Mouse (Mus musculus): Measurements from ENCODE around the gene Krtap3-1. TPM values are rescaled to one million over a fixed set of nuclear protein-coding genes. Genes with fewer than 3 reads are reported as not detected.
"Not testable (repeated sequence)": the region's sequence is repeated elsewhere in the genome, so short reads cannot be mapped to it uniquely, and the experiment has no call there.

Gene Krtap3-1
- not detected in 2 replicates for polyA plus RNA-seq (2015; fragmentation: Nextera tagmentation; extraction: Ambion mirVana)

DNA sequence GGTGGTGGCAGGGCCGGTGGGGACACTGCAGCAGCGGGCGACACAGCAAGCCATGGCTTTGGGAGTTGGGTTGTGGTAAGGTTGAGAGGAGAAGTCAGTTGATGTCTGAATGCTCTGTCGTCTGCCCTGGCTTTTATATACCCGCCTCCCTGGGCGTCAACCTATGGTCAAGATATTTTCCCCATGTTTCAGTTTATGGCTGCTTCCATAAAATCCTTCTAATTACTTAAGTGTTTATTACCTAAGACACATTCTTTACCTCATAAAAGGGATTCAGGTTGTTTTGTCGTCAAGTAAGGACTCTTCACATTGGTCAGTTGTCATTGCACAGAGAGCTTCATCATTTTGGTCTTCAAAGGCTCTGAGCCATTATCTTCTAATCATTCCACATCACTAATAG lies at the start of gene Krtap3-1:
Gene Krtap3-1, minus strand, starts transcription at position 101 of the 400 bp plus-strand sequence.
- Histone ChIP-seq H3K27me3 (no peaks in the 10 kb centered on the region), H3K9ac (replicated peaks) (no peak within 1 kb of the TSS), H3K4me3 (no peak within 1 kb of the TSS), H3K4me1 (no peaks in the 10 kb centered on the region), H3K4me2 (replicated peaks) (no peak within 1 kb of the TSS), H3K9me3 (no peaks in the 10 kb centered on the region), H3K36me3 (no peaks in the 10 kb centered on the region), H3K27ac (replicated peaks) (no peak within 1 kb of the TSS)
- 95% methylated on average over 7 of the region's 7 CpGs for WGBS
- ATAC-seq (replicated peaks) = no peak

DNA sequence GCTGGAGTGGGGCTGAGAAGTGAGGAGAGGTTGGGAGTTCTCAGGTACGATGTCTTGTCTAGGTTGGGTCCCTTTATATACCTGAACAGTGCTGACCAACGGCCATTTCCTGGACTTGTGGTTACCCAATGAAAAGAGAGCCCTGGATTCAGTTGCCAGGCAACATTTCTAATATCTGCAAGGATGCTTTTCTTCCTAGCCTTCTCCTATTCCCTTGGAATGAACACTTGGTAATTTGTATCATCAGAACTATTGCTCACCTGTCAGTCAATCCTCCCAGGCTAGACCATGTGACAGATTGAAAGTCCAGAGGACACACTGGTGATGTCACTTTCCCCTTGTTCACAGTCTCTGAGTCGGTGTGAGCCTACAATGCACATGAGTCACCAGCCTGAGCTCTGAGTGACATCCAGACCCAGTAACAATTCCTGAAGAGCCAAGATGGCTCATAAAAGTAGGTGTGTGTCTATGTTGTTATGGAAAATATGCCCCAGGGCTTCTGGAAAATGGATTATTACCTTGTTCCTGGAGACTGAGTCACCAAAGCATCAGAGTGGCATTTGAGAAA lies 48.5 kb upstream of the Krtap3-1 start, which contains the start of gene Krtap2-4:
Gene Krtap2-4, minus strand, starts transcription at position 51 of the 568 bp plus-strand sequence.
- H3K4me2 ChIP-seq (replicated peaks) = no peak within 1 kb of the TSS
- no peak within 1 kb of the TSS for H3K9ac ChIP-seq (replicated peaks)
- ATAC-seq (replicated peaks) = no peak
- H3K36me3 ChIP-seq = no peaks in the 10 kb centered on the region
- H3K27me3 ChIP-seq = no peaks in the 10 kb centered on the region
- H3K4me3 ChIP-seq = no peak within 1 kb of the TSS
- H3K9me3 ChIP-seq = no peaks in the 10 kb centered on the region
- WGBS = 75% methylated on average over 3 of the region's 3 CpGs
- no peak within 1 kb of the TSS for H3K27ac ChIP-seq (replicated peaks)
- H3K4me1 ChIP-seq = no peaks in the 10 kb centered on the region

DNA sequence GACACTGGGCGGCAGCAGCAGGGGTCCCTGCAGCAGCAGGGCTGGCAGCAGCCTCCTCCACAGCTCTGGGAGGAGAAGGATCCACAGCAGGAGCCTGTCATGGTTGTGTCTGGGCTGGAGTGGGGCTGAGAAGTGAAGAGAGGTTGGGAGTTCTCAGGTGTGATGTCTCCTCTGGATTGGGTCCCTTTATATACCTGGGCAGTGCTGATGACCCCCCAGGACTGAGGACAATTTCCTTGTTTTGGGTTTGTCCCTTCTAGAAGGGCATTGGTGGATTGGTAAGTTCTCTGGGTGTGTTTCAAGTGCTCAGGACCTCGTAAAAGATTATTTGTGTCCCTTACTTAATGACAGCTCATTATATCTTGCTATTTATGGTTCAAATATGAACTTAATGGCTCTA lies 43.7 kb upstream of the Krtap3-1 start, which contains the start of gene Gm11937:
Gene Gm11937, minus strand, starts transcription at position 101 of the 400 bp plus-strand sequence.
- WGBS = 86% methylated on average over 2 of the region's 2 CpGs

DNA sequence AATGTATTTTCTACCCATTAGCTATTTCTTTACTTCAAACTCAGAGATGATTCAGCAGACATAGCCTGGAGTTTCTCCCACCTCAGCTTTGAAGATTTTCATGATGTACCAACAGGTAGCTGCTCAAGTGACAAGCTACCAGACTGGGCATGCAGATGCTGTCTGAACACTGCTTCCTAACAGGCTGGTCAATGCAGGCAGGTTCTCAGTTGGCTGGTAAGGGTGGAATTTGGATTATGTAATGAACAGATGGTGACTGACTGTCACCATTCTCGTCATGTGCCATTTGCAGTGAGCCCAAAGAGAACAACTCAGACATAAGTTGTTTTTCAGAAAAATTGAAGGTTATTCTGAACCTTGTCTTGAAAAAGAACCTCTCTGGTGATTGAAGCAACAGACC lies 42.7 kb upstream of the Krtap3-1 start:
- no peaks in the 10 kb centered on the region for H3K9me3 ChIP-seq
- H3K4me1 ChIP-seq = no peaks in the 10 kb centered on the region
- no peak for ATAC-seq (replicated peaks)
- H3K4me2 ChIP-seq (replicated peaks) = no peak overlapping the region
- no peaks in the 10 kb centered on the region for H3K27me3 ChIP-seq
- no peaks in the 10 kb centered on the region for H3K36me3 ChIP-seq
- H3K27ac ChIP-seq (replicated peaks) = no peak overlapping the region
- WGBS = 73% methylated on average over 1 of the region's 1 CpGs
- no peak overlapping the region for H3K4me3 ChIP-seq
- no peak overlapping the region for H3K9ac ChIP-seq (replicated peaks)

More for the DNA sequence above, 43.7 kb upstream of the Krtap3-1 start, which contains the start of gene Gm11937:
- H3K4me2 ChIP-seq (replicated peaks); H3K4me1 ChIP-seq; H3K27me3 ChIP-seq; H3K4me3 ChIP-seq; H3K9me3 ChIP-seq; H3K36me3 ChIP-seq; H3K27ac ChIP-seq (replicated peaks); ATAC-seq (replicated peaks); H3K9ac ChIP-seq (replicated peaks): not testable (repeated sequence)

DNA sequence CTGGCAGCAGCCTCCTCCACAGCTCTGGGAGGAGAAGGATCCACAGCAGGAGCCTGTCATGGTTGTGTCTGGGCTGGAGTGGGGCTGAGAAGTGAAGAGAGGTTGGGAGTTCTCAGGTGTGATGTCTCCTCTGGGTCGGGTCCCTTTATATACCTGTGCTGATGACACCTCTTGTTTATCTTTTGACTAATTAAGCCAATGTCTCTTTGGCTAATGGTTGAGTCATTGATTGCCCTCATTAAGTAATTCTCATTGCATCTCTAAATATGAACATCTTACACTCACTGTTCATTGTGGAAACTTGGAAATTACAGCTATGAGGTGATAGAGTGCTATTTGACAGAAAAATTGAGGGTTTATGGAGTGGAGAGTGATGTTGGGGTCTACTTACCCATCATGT lies 36.8 kb upstream of the Krtap3-1 start, which contains the start of gene Gm11938:
Gene Gm11938, minus strand, starts transcription at position 101 of the 400 bp plus-strand sequence.
- not testable (repeated sequence) for ATAC-seq (replicated peaks); H3K4me2 ChIP-seq (replicated peaks); H3K4me3 ChIP-seq; H3K36me3 ChIP-seq; H3K9ac ChIP-seq (replicated peaks); H3K9me3 ChIP-seq; H3K27ac ChIP-seq (replicated peaks); H3K27me3 ChIP-seq; H3K4me1 ChIP-seq
- 86% methylated on average over 1 of the region's 1 CpGs for WGBS

DNA sequence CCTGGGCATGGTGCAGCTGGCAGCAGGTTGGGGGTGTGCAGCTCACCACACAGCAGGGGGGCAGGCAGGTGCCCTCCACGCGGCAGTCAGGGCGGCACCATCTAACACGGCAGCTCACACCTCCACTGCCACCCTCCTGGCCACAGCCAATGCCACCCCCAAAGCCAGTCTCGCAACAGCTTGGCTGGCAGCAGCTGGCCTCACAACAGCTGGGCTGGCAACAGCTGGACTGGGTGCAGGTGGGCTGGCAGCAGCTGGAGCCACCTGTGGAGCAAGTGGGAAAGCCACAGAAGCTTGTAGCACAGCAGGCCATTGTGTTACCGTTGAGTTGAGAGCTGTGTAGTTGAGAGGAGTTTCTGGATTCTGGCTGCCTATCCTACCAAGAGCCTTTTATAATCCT lies 31.3 kb upstream of the Krtap3-1 start, which contains the start of gene Krtap9-3:
Gene Krtap9-3, minus strand, starts transcription at position 364 of the 400 bp plus-strand sequence.
- H3K9ac ChIP-seq (replicated peaks); H3K36me3 ChIP-seq; H3K27ac ChIP-seq (replicated peaks); H3K4me1 ChIP-seq; H3K27me3 ChIP-seq; H3K9me3 ChIP-seq; ATAC-seq (replicated peaks); H3K4me2 ChIP-seq (replicated peaks); H3K4me3 ChIP-seq: not testable (repeated sequence)
- 79% methylated on average over 6 of the region's 6 CpGs for WGBS

DNA sequence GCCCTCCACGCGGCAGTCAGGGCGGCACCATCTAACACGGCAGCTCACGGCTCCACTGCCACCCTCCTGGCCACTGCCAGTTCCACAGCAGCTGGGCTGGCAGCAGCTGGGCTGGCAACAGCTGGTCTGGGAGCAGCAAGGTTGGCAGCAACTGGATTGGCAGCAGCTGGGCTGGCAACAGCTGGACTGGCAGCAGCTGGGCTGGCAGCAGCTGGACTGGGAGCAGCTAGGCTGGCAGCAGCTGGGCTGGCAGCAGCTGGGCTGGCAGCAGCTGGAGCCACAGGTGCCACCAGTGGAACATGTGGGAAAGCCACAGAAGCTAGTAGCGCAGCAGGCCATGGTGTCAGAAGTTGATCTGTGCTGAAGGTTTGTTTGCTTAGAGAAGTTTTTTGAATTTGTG lies 24.6 kb upstream of the Krtap3-1 start, which contains the start of gene Krtap1-3:
Gene Krtap1-3, minus strand, starts transcription at position 359 of the 400 bp plus-strand sequence.
- no peak for ATAC-seq (replicated peaks)
- Histone ChIP-seq H3K27ac (replicated peaks) (no peak within 1 kb of the TSS), H3K27me3 (no peaks in the 10 kb centered on the region), H3K4me3 (no peak within 1 kb of the TSS), H3K4me1 (no peaks in the 10 kb centered on the region), H3K36me3 (no peaks in the 10 kb centered on the region), H3K4me2 (replicated peaks) (no peak within 1 kb of the TSS), H3K9ac (replicated peaks) (no peak within 1 kb of the TSS), H3K9me3 (no peaks in the 10 kb centered on the region)
- WGBS = 84% methylated on average over 6 of the region's 6 CpGs

DNA sequence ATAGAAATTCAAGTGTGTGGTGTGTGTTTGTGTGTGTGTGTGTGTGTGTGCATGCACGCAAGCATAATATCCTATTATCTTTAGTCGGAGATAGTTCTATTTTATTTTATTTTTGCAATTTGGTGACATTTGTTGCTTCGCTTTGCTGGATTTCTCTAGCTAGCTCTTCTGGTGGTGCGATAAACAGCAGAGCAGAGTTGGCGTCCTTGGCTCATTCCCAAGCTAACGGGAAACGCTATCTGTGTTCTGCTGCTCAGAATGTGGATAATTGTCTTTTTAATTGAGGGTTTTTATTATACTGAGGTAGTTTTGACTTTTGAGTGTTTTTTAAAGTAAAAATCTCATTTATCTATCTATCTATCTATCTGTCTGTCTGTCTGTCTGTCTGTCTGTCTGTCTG lies 18.7 kb upstream of the Krtap3-1 start:
- no peak for ATAC-seq (replicated peaks)
- H3K9me3 ChIP-seq = no peaks in the 10 kb centered on the region
- H3K4me2 ChIP-seq (replicated peaks) = no peak overlapping the region
- H3K4me3 ChIP-seq = no peak overlapping the region
- H3K27me3 ChIP-seq = no peaks in the 10 kb centered on the region
- H3K9ac ChIP-seq (replicated peaks) = no peak overlapping the region
- WGBS = 77% methylated on average over 7 of the region's 7 CpGs
- no peaks in the 10 kb centered on the region for H3K4me1 ChIP-seq
- no peaks in the 10 kb centered on the region for H3K36me3 ChIP-seq
- H3K27ac ChIP-seq (replicated peaks) = no peak overlapping the region

DNA sequence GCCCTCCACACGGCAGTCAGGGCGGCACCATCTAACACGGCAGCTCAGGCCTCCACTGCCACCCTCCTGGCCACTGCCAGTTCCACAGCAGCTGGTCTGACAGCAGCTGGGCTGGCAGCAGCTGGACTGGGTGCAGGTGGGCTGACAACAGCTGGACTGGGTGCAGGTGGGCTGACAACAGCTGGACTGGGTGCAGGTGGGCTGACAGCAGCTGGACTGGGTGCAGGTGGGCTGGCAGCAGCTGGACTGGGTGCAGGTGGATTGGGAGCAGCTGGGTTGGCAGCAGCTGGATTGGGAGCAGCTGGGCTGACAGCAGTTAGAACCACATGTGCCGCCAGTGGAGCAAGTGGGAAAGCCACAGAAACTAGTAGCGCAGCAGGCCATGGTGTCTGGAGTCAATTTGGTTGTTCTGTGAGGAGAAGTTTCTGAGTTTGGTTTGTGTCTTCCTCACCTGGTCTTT lies 16.8 kb upstream of the Krtap3-1 start, which contains the start of gene Krtap1-4:
Gene Krtap1-4, minus strand, starts transcription at position 410 of the 460 bp plus-strand sequence.
- Histone ChIP-seq H3K4me2 (replicated peaks) (no peak within 1 kb of the TSS), H3K27me3 (no peaks in the 10 kb centered on the region), H3K9me3 (no peaks in the 10 kb centered on the region), H3K36me3 (no peaks in the 10 kb centered on the region), H3K9ac (replicated peaks) (no peak within 1 kb of the TSS), H3K4me1 (no peaks in the 10 kb centered on the region), H3K4me3 (no peak within 1 kb of the TSS), H3K27ac (replicated peaks) (no peak within 1 kb of the TSS)
- no peak for ATAC-seq (replicated peaks)
- 82% methylated on average over 5 of the region's 5 CpGs for WGBS

DNA sequence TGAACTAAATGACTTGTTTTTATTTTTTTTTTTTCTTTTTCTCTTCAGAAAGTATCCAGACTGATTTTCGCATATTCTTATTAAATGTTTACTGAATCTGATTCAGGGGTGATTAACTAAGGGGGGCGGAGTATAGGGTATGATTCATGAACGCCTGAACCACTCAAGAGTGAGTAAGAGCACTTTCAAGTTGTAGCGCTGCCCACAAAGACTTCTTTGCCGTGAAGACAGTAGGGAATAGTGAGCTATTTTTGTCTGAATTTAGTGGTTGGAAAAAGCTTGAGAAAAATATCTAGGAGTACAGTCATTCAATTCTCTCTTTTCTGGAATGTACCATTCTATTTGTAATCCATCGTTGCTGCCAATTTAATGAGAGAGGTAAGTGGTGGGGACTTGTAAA lies 15.1 kb upstream of the Krtap3-1 start:
- H3K4me2 ChIP-seq (replicated peaks) = no peak overlapping the region
- WGBS = 66% methylated on average over 6 of the region's 6 CpGs
- no peak overlapping the region for H3K9ac ChIP-seq (replicated peaks)
- ATAC-seq (replicated peaks) = no peak
- H3K36me3 ChIP-seq = no peaks in the 10 kb centered on the region
- H3K27ac ChIP-seq (replicated peaks) = no peak overlapping the region
- no peaks in the 10 kb centered on the region for H3K4me1 ChIP-seq
- no peaks in the 10 kb centered on the region for H3K9me3 ChIP-seq
- H3K27me3 ChIP-seq = no peaks in the 10 kb centered on the region
- H3K4me3 ChIP-seq = no peak overlapping the region

DNA sequence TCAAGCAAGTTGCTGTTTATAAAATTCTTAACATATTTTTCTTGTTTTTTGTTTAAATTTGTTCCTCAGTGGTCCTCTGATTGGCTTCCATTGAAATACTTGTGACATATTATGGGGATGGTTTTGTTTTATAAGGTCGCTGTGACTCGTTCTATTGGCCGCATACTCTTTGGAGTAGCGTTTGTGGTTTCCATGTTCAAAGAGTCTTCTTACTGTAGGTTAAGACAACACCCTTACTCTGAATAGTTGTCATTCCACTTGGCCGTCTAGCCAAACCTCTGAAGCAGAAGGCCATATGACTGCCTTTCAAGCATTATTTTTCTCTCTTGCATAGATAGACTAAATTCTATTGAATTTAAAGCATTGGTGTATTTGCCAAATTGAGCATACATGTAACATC lies 14.6 kb upstream of the Krtap3-1 start:
- no peak overlapping the region for H3K9ac ChIP-seq (replicated peaks)
- H3K4me2 ChIP-seq (replicated peaks) = no peak overlapping the region
- no peaks in the 10 kb centered on the region for H3K27me3 ChIP-seq
- 90% methylated on average over 5 of the region's 5 CpGs for WGBS
- H3K4me3 ChIP-seq = no peak overlapping the region
- no peaks in the 10 kb centered on the region for H3K36me3 ChIP-seq
- no peak overlapping the region for H3K27ac ChIP-seq (replicated peaks)
- H3K4me1 ChIP-seq = no peaks in the 10 kb centered on the region
- ATAC-seq (replicated peaks) = no peak
- H3K9me3 ChIP-seq = no peaks in the 10 kb centered on the region

DNA sequence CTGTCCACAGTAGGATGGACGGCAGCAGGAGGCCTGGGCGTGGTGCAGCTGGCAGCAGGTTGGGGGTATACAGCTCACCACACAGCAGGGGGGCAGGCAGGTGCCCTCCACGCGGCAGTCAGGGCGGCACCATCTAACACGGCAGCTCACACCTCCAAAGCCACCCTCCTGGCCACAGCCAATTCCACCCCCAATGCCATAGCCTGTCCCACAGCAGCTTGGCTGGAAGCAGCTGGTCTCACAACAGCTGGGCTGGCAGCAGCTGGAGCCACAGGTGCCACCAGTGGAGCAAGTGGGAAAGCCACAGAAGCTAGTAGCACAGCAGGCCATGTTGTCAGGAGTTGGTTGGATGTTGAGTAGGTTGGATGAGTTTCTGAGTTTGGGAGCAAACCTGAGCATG lies 14.2 kb upstream of the Krtap3-1 start, which contains the start of gene Krtap1-5:
Gene Krtap1-5, minus strand, starts transcription at position 381 of the 400 bp plus-strand sequence.
- no peak within 1 kb of the TSS for H3K4me3 ChIP-seq
- H3K27ac ChIP-seq (replicated peaks) = no peak within 1 kb of the TSS
- H3K9ac ChIP-seq (replicated peaks) = no peak within 1 kb of the TSS
- no peak within 1 kb of the TSS for H3K4me2 ChIP-seq (replicated peaks)
- no peak for ATAC-seq (replicated peaks)
- no peaks in the 10 kb centered on the region for H3K9me3 ChIP-seq
- no peaks in the 10 kb centered on the region for H3K4me1 ChIP-seq
- H3K36me3 ChIP-seq = no peaks in the 10 kb centered on the region
- WGBS = 85% methylated on average over 6 of the region's 6 CpGs
- H3K27me3 ChIP-seq = no peaks in the 10 kb centered on the region
